Mouse (Mus musculus): Measurements from ENCODE around the gene Pmis2.

The Pmis2 gene

GRCm38 (mm10) chr7:30633762-30634412, 37.5 kb downstream of the Pmis2 start:
- peak; percentile 47 for DNase-seq (ENCODE audit: low read depth, low spot score)

- no peak for DNase-seq (ENCODE audit: low read depth, low spot score)
Measured at GRCm38 (mm10) chr7:30629013-30629412, 42.4 kb downstream of the Pmis2 start.

- peak; percentile 80 for DNase-seq (ENCODE audit: low read depth, low spot score)
Measured at GRCm38 (mm10) chr7:30626647-30627046, 44.8 kb downstream of the Pmis2 start.

GRCm38 (mm10) chr7:30625530-30626384, 45.6 kb downstream of the Pmis2 start, which contains the start of gene Cox6b1:
Gene Cox6b1, minus strand, starts transcription at chr7:30626151.
- DNase-seq (ENCODE audit: low read depth, low spot score), result peak; percentile 95
